Mouse (Mus musculus): ENCODE results near the gene Agpat2. TPM values are rescaled to one million over a fixed set of nuclear protein-coding genes. Genes with fewer than 3 reads are reported as not detected.
A peak's percentile ranks its signal among the peaks of the same experiment; 100 is the strongest.

Gene Agpat2
- total and polyA plus RNA-seq, 2 experiments from 2014 or later, result 5.0 to 6.4 TPM

- H3K27me3 ChIP-seq (ENCODE audit: insufficient read depth, low read length), result no peaks in the 10 kb centered on the region
- TF ChIP-seq CTCF (IDR thresholded peaks at IDR 0.05), result no peak
- H3K9me3 ChIP-seq (ENCODE audit: low read length), result no peaks in the 10 kb centered on the region
- ATAC-seq (ENCODE audit: low FRiP score) (no peak), DNase-seq (ENCODE audit: low spot score) (no peak)
- no peak overlapping the region for H3K4me3 ChIP-seq (ENCODE audit: low read depth, low read length)
- H3K4me2 ChIP-seq (ENCODE audit: low read depth, low read length, poor library complexity, severe bottlenecking), result no peak overlapping the region; the same call in 1 of the 2 replicates
- peaks cover 17% of the 10 kb centered on the region for H3K4me1 ChIP-seq (ENCODE audit: insufficient read depth, low read length)
- no peak overlapping the region for H3K27ac ChIP-seq (ENCODE audit: low read depth, low read length)
- peaks cover 42% of the 10 kb centered on the region for H3K36me3 ChIP-seq (ENCODE audit: insufficient read depth, low read length)
- 69% methylated on average over 12 of the region's 12 CpGs for WGBS
- 0 out of 2 replicates have a peak overlapping the region, but pooled peaks have one; percentile 29 for H3K9ac ChIP-seq (replicated peaks; ENCODE audit: low read length, poor library complexity, severe bottlenecking)
Measured at GRCm38 (mm10) chr2:26634629-26635488, 30.6 kb upstream of the Agpat2 start.

- Histone ChIP-seq H3K36me3 (ENCODE audit: insufficient read depth, low read length) (peaks cover 42% of the 10 kb centered on the region), H3K27me3 (ENCODE audit: insufficient read depth, low read length) (no peaks in the 10 kb centered on the region), H3K9ac (replicated peaks; ENCODE audit: low read length, poor library complexity, severe bottlenecking) (0 out of 2 replicates have a peak overlapping the region, but pooled peaks have one; percentile 29), H3K27ac (ENCODE audit: low read depth, low read length) (no peak overlapping the region), H3K9me3 (ENCODE audit: low read length) (no peaks in the 10 kb centered on the region), H3K4me2 (ENCODE audit: low read depth, low read length, poor library complexity, severe bottlenecking) (no peak overlapping the region), H3K4me1 (ENCODE audit: insufficient read depth, low read length) (peaks cover 25% of the 10 kb centered on the region), H3K4me3 (ENCODE audit: low read depth, low read length) (no peak overlapping the region)
- TF ChIP-seq CTCF (IDR thresholded peaks at IDR 0.05), result no peak
- DNase-seq (ENCODE audit: low spot score) (no peak), ATAC-seq (ENCODE audit: low FRiP score) (no peak)
- WGBS, result 65% methylated on average over 4 of the region's 4 CpGs
Measured at GRCm38 (mm10) chr2:26633953-26634530, 29.8 kb upstream of the Agpat2 start.

GRCm38 (mm10) chr2:26632541-26633395 is 28.6 kb upstream of the Agpat2 start:
- TF ChIP-seq CTCF (IDR thresholded peaks at IDR 0.05), result no peak
- Histone ChIP-seq H3K9me3 (ENCODE audit: low read length) (no peaks in the 10 kb centered on the region), H3K27me3 (ENCODE audit: insufficient read depth, low read length) (no peaks in the 10 kb centered on the region), H3K36me3 (ENCODE audit: insufficient read depth, low read length) (peaks cover 40% of the 10 kb centered on the region), H3K27ac (ENCODE audit: low read depth, low read length) (no peak overlapping the region), H3K9ac (replicated peaks; ENCODE audit: low read length, poor library complexity, severe bottlenecking) (peak overlapping the region; percentile 44; the same call in 1 of the 2 replicates), H3K4me2 (ENCODE audit: low read depth, low read length, poor library complexity, severe bottlenecking) (no peak overlapping the region), H3K4me1 (ENCODE audit: insufficient read depth, low read length) (peaks cover 18% of the 10 kb centered on the region), H3K4me3 (ENCODE audit: low read depth, low read length) (no peak overlapping the region)
- DNase-seq (ENCODE audit: low spot score) (no peak), ATAC-seq (ENCODE audit: low FRiP score) (no peak)
- WGBS, result 88% methylated on average over 16 of the region's 16 CpGs

- Histone ChIP-seq H3K27ac (ENCODE audit: low read depth, low read length) (peak overlapping the region; percentile 80), H3K4me1 (ENCODE audit: insufficient read depth, low read length) (peaks cover 21% of the 10 kb centered on the region), H3K4me2 (ENCODE audit: low read depth, low read length, poor library complexity, severe bottlenecking) (peak overlapping the region; percentile 89), H3K36me3 (ENCODE audit: insufficient read depth, low read length) (peaks cover 5% of the 10 kb centered on the region), H3K4me3 (ENCODE audit: low read depth, low read length) (peak overlapping the region; percentile 59), H3K27me3 (ENCODE audit: insufficient read depth, low read length) (no peaks in the 10 kb centered on the region), H3K9ac (replicated peaks; ENCODE audit: low read length, poor library complexity, severe bottlenecking) (peak overlapping the region; percentile 79), H3K9me3 (ENCODE audit: low read length) (no peaks in the 10 kb centered on the region)
- ATAC-seq (ENCODE audit: low FRiP score), result peak; percentile 59
- WGBS, result 23% methylated on average over 5 of the region's 5 CpGs
- no peak for DNase-seq (ENCODE audit: low spot score)
- TF ChIP-seq CTCF (IDR thresholded peaks at IDR 0.05), result no peak
Measured at GRCm38 (mm10) chr2:26628792-26629437, 24.7 kb upstream of the Agpat2 start.

- peak within 1 kb of the TSS; percentile 80 for H3K27ac ChIP-seq (ENCODE audit: low read depth, low read length)
- H3K9me3 ChIP-seq (ENCODE audit: low read length), result no peaks in the 10 kb centered on the region
- H3K36me3 ChIP-seq (ENCODE audit: insufficient read depth, low read length), result peaks cover 5% of the 10 kb centered on the region
- peak within 1 kb of the TSS; percentile 59 for H3K4me3 ChIP-seq (ENCODE audit: low read depth, low read length)
- H3K9ac ChIP-seq (replicated peaks; ENCODE audit: low read length, poor library complexity, severe bottlenecking), result peak within 1 kb of the TSS; percentile 79
- WGBS, result 1% methylated on average over 56 of the region's 70 CpGs
- peak; percentile 96 for DNase-seq (ENCODE audit: low spot score)
- no peaks in the 10 kb centered on the region for H3K27me3 ChIP-seq (ENCODE audit: insufficient read depth, low read length)
- peak within 1 kb of the TSS; percentile 89 for H3K4me2 ChIP-seq (ENCODE audit: low read depth, low read length, poor library complexity, severe bottlenecking)
- peak; percentile 67 for ATAC-seq (ENCODE audit: low FRiP score)
- no peak for TF ChIP-seq CTCF (IDR thresholded peaks at IDR 0.05)
- H3K4me1 ChIP-seq (ENCODE audit: insufficient read depth, low read length), result peaks cover 21% of the 10 kb centered on the region
Measured at GRCm38 (mm10) chr2:26627921-26628739, 23.9 kb upstream of the Agpat2 start, which contains the start of gene Fam69b. Gene Fam69b, plus strand, starts transcription at chr2:26628457.

Measured in midbrain, postnatal 0 days (tissue).